Mouse (Mus musculus): ENCODE measurements at regions not wholly inside any gene's neighbourhood (a gene's known extent, or its start where the extent isn't known, plus 50 kb on each side); places are given as distances from the start of the nearest gene placed in this dataset.

DNA sequence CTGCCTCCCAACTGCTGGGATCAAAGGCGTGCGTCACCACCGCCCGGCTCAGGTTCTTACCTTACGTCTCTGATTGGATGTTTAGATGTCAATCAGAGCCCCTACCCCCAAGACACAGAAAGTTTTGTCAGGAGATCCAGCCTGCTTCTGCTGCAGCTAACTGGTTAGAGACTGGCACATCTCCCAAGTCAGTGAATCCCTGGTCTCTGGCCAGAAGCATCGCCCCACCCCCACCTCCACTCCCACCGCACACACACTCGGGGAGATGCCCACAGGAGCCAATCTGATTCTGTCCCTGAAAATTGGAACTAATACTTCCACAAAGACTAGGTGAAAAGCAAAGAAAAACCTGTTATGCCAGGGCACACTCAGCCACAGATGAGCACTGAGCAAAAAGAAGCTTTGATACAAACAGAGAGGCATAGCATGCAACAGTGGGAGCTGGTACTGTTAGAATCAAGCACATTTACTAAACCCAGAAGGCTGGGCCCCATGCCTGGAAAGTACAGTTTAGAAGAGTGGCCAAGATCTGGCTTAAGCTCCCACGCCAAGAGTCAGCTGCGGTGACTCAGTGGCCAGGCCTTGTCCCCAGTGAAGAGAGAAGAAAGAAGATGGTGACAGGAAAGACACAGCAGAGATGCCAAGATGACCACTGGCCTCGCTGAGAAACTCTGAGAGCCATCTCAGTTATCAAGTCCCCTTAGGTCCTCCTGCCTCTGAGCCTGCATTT lies 130.4 kb downstream of the Utp6 start:
- TF ChIP-seq CTCF (IDR thresholded peaks at IDR 0.05; ENCODE audit: borderline replicate concordance, insufficient read depth, low read length) (no peak), POLR2A (IDR thresholded peaks at IDR 0.05; ENCODE audit: low read depth, low read length) (no peak)

All from embryonic fibroblast, embryonic 13.5 days (primary cell).